Mouse (Mus musculus): ENCODE data around the gene Satb2.

Satb2 gene

GRCm38 (mm10) chr1:56978151-56978700 lies at the start of gene Satb2:
Satb2 (minus strand) TSS chr1:56978650.
- no peak for DNase-seq (ENCODE audit: extremely low spot score, low read depth, low spot score)

- DNase-seq (ENCODE audit: extremely low spot score, low read depth, low spot score), result no peak
Observed at GRCm38 (mm10) chr1:57018941-57019340, 40.5 kb upstream of the Satb2 start.

DNA sequence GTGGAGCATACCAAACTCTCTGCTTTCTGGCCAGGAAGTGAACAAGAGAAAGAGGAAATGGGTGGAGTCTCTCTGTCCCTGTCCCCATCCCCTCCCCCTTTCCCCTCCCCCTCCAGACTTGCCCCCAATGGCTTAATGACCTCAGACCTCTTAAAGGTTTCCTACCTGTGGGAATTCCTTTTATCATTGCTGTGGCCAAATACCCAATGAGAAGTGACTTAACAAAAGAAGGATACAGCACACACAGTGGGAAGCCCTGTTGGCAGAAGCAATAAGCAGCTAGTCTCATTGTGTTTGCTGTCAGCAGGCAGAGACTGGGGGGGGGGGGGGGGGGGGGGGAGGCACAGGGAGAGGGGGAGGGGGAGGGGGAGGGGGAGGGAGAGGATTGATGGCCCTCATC lies 35.4 kb upstream of the Satb2 start:
- DNase-seq (ENCODE audit: extremely low spot score, low read depth, low spot score), result no peak

DNA sequence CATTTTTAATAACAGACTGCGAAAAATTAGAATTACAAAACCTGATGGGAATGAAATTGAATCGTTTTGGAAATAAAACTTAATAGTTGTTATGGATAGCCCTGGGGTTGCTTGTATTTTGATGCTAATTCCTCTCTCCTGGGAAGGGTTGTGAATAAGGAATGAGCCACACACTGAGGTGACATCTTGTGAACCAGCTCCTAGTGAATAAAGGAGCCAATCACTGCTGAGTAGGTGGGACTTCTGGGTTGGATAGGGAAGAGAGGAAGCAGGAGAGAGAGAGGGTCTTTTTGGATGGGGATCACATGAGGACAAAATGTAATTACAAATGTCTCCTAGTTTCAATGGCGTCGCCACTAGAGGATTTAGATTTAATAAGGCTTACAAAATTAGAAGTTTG lies 30.7 kb upstream of the Satb2 start:
- no peak for DNase-seq (ENCODE audit: extremely low spot score, low read depth, low spot score)

DNA sequence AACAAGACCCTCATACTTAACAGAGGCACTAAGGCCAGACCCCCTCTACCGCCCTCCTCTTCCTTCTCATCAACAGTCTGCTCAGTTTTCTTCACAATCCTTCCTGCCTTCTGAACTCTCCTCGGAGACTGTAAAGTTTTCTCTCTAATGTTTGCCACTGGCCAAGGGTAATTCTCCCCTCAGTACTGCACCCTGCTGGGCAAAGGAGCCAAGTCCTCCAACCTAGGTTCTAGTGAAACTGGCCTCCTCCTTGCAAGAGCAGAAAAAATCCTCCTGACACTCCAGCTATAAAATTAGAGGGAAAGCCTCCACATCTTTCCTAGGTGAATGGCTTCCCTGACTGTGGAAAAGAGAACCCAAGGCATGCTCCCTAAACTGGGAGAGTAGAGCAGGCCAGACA lies 16.6 kb upstream of the Satb2 start:
- no peak for DNase-seq (ENCODE audit: extremely low spot score, low read depth, low spot score)

GRCm38 (mm10) chr1:56992310-56992709 lies 13.9 kb upstream of the Satb2 start:
- no peak for DNase-seq (ENCODE audit: extremely low spot score, low read depth, low spot score)

GRCm38 (mm10) chr1:56991613-56992012 lies 13.2 kb upstream of the Satb2 start:
- DNase-seq (ENCODE audit: extremely low spot score, low read depth, low spot score), result no peak

DNA sequence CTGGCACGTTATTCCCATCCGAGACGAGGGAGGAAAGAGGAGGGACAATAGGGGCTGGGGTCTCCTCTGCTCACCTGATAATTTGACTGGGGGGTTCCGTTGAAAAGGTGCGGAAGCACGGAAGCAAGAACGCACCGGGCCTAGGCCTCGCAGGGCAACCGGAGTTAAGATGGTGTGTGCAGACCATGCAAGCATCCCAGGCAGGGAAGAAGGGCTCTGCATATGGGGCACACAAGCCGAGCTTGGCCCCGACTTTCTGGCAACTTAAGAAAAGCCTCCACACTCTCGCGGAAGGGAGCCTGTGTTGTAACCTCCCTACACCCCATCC lies 6.0 kb upstream of the Satb2 start:
- no peak for DNase-seq (ENCODE audit: extremely low spot score, low read depth, low spot score)

DNA sequence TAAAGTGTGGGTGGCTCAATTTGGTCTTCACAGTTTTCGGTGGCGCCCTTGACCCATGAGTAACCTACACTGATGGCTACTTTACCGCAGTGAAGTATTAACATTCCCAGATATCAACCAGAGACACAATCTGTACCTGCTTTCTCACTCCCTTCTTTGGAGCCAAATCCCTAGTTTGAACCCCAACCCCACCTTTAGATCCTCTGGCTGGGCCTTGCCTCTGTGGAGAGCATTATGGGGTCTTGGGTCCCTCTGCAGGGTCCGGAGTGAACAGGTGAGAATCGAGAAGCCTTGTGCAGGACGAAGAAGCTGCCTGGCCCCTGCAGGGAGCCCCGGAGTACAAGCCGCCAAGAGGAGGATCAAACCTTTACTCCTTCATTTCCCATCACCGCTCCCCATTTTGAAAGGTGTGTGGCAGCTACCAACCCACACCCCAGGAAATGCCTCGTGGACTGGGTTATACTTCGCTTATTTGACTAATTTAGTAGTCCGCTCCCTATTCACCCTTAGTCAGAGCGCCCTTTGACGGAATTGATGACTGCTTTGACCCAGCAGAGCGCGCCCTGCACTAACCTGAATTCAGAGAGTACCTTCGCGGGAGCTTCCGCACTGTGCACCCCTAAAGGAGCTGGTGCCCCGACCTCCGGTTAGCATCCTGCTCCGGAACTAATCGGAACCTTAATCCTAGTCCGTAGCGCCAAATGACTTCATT lies 5.5 kb upstream of the Satb2 start:
- no peak for DNase-seq (ENCODE audit: extremely low spot score, low read depth, low spot score)

DNA sequence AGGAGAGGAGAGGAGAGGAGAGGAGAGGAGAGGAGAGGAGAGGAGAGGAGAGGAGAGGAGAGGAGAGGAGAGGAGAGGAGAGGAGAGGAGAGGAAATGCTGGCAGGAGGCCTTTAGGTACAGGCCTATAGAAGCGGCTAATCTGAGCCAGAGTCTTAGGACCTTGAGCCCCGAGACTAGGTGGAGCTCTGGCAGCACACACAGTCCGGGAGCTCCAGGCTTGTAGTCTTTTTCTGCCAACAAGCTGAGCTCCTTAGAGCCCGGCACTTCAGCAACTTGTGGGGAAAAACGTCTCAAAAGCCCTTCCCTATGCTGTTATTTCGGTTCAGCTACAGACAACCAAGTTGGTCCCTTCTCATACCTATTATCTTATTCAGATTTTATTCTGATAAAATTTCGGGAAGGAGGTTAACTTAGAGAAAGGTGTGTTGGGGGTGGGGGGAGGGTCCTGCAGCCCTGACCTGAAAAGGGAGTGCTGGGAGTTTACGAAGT lies 4.7 kb upstream of the Satb2 start:
- no peak for DNase-seq (ENCODE audit: extremely low spot score, low read depth, low spot score)

GRCm38 (mm10) chr1:56982631-56983030 lies 4.2 kb upstream of the Satb2 start:
- DNase-seq (ENCODE audit: extremely low spot score, low read depth, low spot score), result no peak

DNA sequence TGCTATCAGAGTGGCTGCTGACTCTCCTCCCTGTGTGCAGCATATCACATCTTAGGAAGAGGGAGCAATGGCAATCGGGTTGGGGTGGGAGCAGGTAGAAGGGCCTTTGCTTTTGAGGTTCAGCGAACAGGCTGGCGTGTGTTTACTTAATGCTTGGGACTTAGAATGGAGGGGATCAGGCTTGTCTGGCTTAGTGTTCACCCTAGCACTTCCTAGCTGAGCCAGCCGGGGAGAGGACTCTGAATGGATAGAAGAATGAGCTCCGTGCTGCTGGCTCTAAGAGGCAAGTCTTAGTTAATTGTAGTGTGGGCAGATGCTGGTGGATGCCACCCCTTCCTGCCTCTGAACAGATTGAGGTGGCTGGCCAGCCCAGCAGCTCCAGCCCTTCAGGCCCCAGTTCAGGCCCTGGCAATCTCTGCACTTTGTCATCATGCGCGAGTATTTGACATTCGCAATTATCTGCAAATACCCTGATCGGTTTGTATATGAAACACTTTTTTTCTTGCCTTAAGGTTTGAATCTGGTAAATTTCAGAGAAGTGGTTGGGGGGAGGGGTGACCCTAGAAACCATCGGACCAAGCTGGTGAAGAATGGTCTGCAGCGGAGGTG lies 3.6 kb upstream of the Satb2 start:
- DNase-seq (ENCODE audit: extremely low spot score, low read depth, low spot score), result no peak

DNA sequence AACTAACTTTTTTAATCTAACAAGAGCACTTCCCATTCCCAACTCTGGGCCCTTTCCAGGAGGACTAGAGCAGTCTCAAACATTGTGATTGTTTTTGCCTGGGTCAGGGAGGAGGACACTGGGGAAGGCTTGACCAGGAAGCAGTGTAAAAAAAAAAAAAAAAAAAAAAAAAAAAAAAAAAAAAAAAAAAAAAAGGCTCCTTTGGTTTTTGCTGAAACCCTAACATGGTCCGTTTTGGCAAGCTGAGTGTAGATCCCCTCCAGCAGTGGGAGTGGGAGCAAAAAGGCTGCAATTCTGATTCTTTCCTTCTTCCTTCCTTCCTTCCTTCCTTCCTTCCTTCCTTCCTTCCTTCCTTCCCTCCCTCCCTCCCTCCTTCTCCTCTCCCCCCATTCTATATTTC lies 3.1 kb upstream of the Satb2 start:
- no peak for DNase-seq (ENCODE audit: extremely low spot score, low read depth, low spot score)

DNA sequence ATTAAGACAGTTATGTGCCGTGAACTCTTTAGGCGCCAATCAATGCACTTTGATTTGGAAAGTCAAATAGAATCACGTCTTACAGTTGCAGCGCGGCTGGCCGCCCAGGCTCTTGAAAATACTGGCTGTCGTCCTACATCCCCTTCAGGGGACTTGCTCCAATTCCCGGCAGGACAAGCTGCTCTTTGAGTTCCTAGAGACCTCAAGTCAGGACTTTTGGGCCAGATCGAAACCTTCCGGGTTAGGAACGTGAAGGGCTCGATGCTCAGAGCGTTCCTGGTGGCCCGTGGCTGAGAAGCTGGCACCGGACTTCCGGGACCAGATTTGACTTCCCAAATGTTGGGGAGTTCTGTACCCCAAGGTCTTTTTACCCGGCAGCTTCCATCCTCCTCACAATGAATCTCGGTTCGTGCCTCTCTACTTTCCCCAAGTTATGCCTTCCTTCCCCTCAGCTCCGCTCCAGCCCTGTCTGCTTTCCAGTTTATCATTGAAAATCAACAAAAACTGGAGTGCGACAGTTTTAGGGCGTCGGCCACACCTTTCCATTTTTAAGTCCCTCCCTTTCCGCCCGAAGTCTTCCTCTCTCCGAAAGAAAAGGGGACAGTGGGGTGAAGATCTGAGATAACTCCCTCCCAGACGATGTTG lies 2.3 kb upstream of the Satb2 start:
- no peak for DNase-seq (ENCODE audit: extremely low spot score, low read depth, low spot score)

DNA sequence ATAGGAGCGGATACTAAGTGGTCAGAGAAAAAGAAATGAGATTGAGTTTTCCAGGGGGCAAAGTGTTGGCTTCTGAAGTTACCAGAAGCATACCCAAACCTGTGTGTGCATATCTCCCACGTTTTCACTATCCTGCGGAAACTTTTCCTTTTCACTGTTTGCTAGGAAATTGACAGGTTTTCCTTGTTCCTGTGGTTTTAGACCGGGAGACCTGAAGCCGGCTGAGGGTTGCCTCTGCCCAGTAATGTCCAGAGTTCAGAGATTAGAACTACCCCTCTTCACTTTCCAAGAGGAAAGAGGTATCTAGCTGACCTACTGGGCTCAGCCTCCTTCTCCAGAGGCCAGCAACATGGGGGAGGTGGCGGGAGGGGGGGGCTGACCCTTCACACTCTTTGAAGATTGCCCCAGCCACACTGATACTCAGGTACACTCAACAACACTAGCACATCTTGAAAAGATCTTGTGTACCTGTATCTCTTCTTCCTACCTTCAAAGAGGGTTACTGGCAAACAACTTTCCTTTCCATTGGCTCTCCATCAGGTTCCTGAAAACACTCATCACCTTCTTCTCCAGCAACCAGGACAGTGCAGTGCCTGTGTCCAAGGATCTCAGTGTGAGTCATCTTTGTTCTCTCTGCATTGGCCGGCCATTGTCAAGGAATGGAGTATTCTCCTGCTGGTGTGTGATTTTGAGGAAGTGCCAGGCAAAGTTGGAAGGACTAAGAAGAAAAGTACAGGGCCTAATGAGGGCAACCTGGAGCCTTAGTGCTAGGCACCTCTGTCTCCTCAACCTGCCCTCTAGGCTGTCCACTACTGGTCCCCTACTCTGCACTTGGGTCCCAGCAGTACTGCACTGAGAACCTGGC lies 1.3 kb upstream of the Satb2 start:
- no peak for DNase-seq (ENCODE audit: extremely low spot score, low read depth, low spot score)

GRCm38 (mm10) chr1:56977201-56978100 lies 999 bp downstream of the Satb2 start:
- no peak for DNase-seq (ENCODE audit: extremely low spot score, low read depth, low spot score)

DNA sequence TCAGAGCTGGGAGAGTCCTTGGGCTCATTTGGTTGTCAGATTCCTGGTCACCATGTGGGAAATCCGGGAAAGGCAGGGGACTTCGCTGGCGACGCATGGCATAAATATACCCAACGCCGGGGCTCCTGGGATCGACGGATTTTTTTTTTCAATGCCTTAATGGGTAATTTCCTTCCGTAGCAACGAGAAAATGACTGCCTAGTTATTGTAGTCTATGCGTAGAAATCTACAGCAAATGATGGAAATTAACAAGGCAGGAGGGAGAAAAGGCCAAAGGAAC lies 1.7 kb downstream of the Satb2 start:
- DNase-seq (ENCODE audit: extremely low spot score, low read depth, low spot score), result no peak

GRCm38 (mm10) chr1:56976044-56976824 lies 2.2 kb downstream of the Satb2 start:
- no peak for DNase-seq (ENCODE audit: extremely low spot score, low read depth, low spot score)

GRCm38 (mm10) chr1:56975546-56975945 lies 2.9 kb downstream of the Satb2 start:
- DNase-seq (ENCODE audit: extremely low spot score, low read depth, low spot score), result no peak

DNA sequence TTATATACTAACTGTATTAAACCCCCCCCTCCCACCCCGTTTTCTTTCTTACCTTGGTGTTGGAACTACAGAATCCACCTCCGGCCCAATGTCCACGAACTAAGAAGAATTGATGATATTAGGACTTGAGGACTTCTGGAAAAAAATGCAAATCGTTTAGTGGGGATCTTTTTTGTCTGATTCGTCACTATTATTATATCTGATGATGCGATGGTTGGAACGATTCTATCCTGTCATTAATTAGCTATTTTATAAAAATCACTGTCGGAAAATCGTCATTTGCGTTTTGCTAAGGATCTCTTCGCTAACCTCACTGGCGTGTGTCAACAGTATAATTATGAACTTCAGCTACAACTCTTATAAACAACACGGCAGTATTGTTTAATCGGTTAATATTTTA lies 4.3 kb downstream of the Satb2 start:
- no peak for DNase-seq (ENCODE audit: extremely low spot score, low read depth, low spot score)
